Mouse (Mus musculus) intestine, embryonic 15.5 days (tissue): ENCODE measurements at regions not wholly inside any gene's neighbourhood (a gene's known extent, or its start where the extent isn't known, plus 50 kb on each side); places are given as distances from the start of the nearest gene placed in this dataset.
A peak's percentile ranks its signal among the peaks of the same experiment; 100 is the strongest.
"Not testable (repeated sequence)": the region's sequence is repeated elsewhere in the genome, so short reads cannot be mapped to it uniquely, and the experiment has no call there.

Experiments used
- ATAC-seq: fragments of 200-750 bp; cut with Nextera tagmentation; 2 replicates; pipeline ENCODE4 v1.8.0; 2017; ENCODE audit warnings: moderate TSS enrichment, moderate library complexity
- H3K27ac ChIP-seq: fragments of 300-500 bp; sonication (generic); 2 replicates; pipeline ENCODE4 v1.5.1; 2015; ENCODE audit warnings: mild to moderate bottlenecking, inconsistent platforms
- H3K27me3 ChIP-seq: fragments of 300-500 bp; sonication (generic); replicated peaks from 2 replicates; pipeline ENCODE4 v1.6.1; 2015; ENCODE audit warnings: inconsistent platforms
- H3K36me3 ChIP-seq: fragments of 300-500 bp; sonication (generic); 2 replicates; pipeline ENCODE4 v1.6.1; 2015; ENCODE audit warnings: inconsistent platforms
- H3K4me1 ChIP-seq: fragments of 300-500 bp; sonication (generic); replicated peaks from 2 replicates; pipeline ENCODE4 v1.6.1; 2015; ENCODE audit warnings: inconsistent platforms
- H3K4me2 ChIP-seq: fragments of 300-500 bp; sonication (generic); replicated peaks from 2 replicates; pipeline ENCODE4 v1.6.1; 2015; ENCODE audit warnings: mild to moderate bottlenecking, inconsistent platforms
- H3K4me3 ChIP-seq: fragments of 300-500 bp; sonication (generic); replicated peaks from 2 replicates; pipeline ENCODE4 v1.5.1; 2015; ENCODE audit warnings: inconsistent platforms
- H3K9ac ChIP-seq: fragments of 300-500 bp; sonication (generic); 2 replicates; pipeline ENCODE4 v1.6.1; 2015; ENCODE audit warnings: inconsistent platforms
- H3K9me3 ChIP-seq: fragments of 300-500 bp; sonication (generic); 2 replicates; pipeline ENCODE4 v1.6.1; 2016; ENCODE audit warnings: inconsistent platforms
- WGBS: fragments of 180-500 bp; shearing (Covaris S2); methylation state at CpG from one replicate; pipeline ENCODE4 v1.1.7; 2015; 5-methylcytosine and 5-hydroxymethylcytosine counted together

GRCm38 (mm10) chr4:81530546-81530945, 87.9 kb upstream of the Mpdz start:
- no peak overlapping the region for H3K9ac ChIP-seq
- H3K36me3 ChIP-seq, result no peaks in the 10 kb centered on the region
- no peak overlapping the region for H3K4me3 ChIP-seq
- H3K9me3 ChIP-seq, result no peaks in the 10 kb centered on the region
- no peak overlapping the region for H3K4me2 ChIP-seq
- H3K27ac ChIP-seq, result no peak overlapping the region
- 92% methylated on average over 2 of the region's 2 CpGs for WGBS
- no peaks in the 10 kb centered on the region for H3K27me3 ChIP-seq
- ATAC-seq, result no peak
- H3K4me1 ChIP-seq, result no peaks in the 10 kb centered on the region

GRCm38 (mm10) chr4:81519151-81519550, 76.5 kb upstream of the Mpdz start:
- H3K9me3 ChIP-seq, H3K4me1 ChIP-seq, ATAC-seq, H3K4me3 ChIP-seq, H3K36me3 ChIP-seq, H3K9ac ChIP-seq, H3K27ac ChIP-seq, H3K27me3 ChIP-seq, H3K4me2 ChIP-seq: not testable (repeated sequence)
- WGBS, result 51% methylated on average over 2 of the region's 2 CpGs

GRCm38 (mm10) chr4:81514547-81514946, 71.9 kb upstream of the Mpdz start:
- Histone ChIP-seq H3K27me3 (no peaks in the 10 kb centered on the region), H3K9ac (no peak overlapping the region), H3K27ac (no peak overlapping the region), H3K4me2 (no peak overlapping the region), H3K36me3 (no peaks in the 10 kb centered on the region), H3K4me3 (no peak overlapping the region), H3K9me3 (no peaks in the 10 kb centered on the region), H3K4me1 (no peaks in the 10 kb centered on the region)
- no peak for ATAC-seq
- 71% methylated on average over 4 of the region's 4 CpGs for WGBS

- no peak overlapping the region for H3K4me3 ChIP-seq
- WGBS, result 74% methylated on average over 3 of the region's 3 CpGs
These were observed 69.8 kb upstream of the Mpdz start for GRCm38 (mm10) chr4:81512396-81512795.

GRCm38 (mm10) chr4:81508776-81509175, 66.2 kb upstream of the Mpdz start:
- WGBS, result 91% methylated on average over 1 of the region's 1 CpGs
- H3K4me2 ChIP-seq, result no peak overlapping the region
- no peak for ATAC-seq
- no peaks in the 10 kb centered on the region for H3K9me3 ChIP-seq
- H3K27me3 ChIP-seq, result no peaks in the 10 kb centered on the region
- H3K27ac ChIP-seq, result no peak overlapping the region
- H3K4me1 ChIP-seq, result 0 out of 2 replicates have a peak, but pooled peaks cover 2% of the 10 kb centered on the region
- no peak overlapping the region for H3K4me3 ChIP-seq
- no peak overlapping the region for H3K9ac ChIP-seq
- H3K36me3 ChIP-seq, result no peaks in the 10 kb centered on the region

More at GRCm38 (mm10) chr4:81512396-81512795, 69.8 kb upstream of the Mpdz start:
- H3K4me2 ChIP-seq, result no peak overlapping the region
- no peaks in the 10 kb centered on the region for H3K4me1 ChIP-seq
- no peaks in the 10 kb centered on the region for H3K36me3 ChIP-seq
- no peak for ATAC-seq
- no peak overlapping the region for H3K27ac ChIP-seq
- no peaks in the 10 kb centered on the region for H3K9me3 ChIP-seq
- H3K27me3 ChIP-seq, result no peaks in the 10 kb centered on the region
- no peak overlapping the region for H3K9ac ChIP-seq

GRCm38 (mm10) chr4:81506841-81507240, 64.2 kb upstream of the Mpdz start:
- WGBS, result 94% methylated on average over 5 of the region's 5 CpGs
- no peak for ATAC-seq

GRCm38 (mm10) chr4:81506306-81506705, 63.7 kb upstream of the Mpdz start:
- H3K4me3 ChIP-seq, result no peak overlapping the region
- no peaks in the 10 kb centered on the region for H3K27me3 ChIP-seq
- H3K9ac ChIP-seq, result no peak overlapping the region
- H3K4me2 ChIP-seq, result no peak overlapping the region
- 96% methylated on average over 6 of the region's 6 CpGs for WGBS
- 0 out of 2 replicates have a peak, but pooled peaks cover 2% of the 10 kb centered on the region for H3K4me1 ChIP-seq
- no peaks in the 10 kb centered on the region for H3K9me3 ChIP-seq
- no peaks in the 10 kb centered on the region for H3K36me3 ChIP-seq
- H3K27ac ChIP-seq, result no peak overlapping the region
- no peak for ATAC-seq

More at GRCm38 (mm10) chr4:81506841-81507240, 64.2 kb upstream of the Mpdz start:
- no peaks in the 10 kb centered on the region for H3K36me3 ChIP-seq
- 0 out of 2 replicates have a peak, but pooled peaks cover 2% of the 10 kb centered on the region for H3K4me1 ChIP-seq
- H3K4me3 ChIP-seq, result no peak overlapping the region
- no peak overlapping the region for H3K9ac ChIP-seq
- no peaks in the 10 kb centered on the region for H3K27me3 ChIP-seq
- H3K27ac ChIP-seq, result no peak overlapping the region
- no peak overlapping the region for H3K4me2 ChIP-seq
- H3K9me3 ChIP-seq, result no peaks in the 10 kb centered on the region

GRCm38 (mm10) chr4:81505096-81505495, 62.5 kb upstream of the Mpdz start:
- Histone ChIP-seq H3K9ac (no peak overlapping the region), H3K27ac (no peak overlapping the region), H3K9me3 (no peaks in the 10 kb centered on the region), H3K4me2 (no peak overlapping the region), H3K36me3 (no peaks in the 10 kb centered on the region), H3K4me3 (no peak overlapping the region), H3K27me3 (no peaks in the 10 kb centered on the region), H3K4me1 (0 out of 2 replicates have a peak, but pooled peaks cover 2% of the 10 kb centered on the region)
- WGBS, result 40% methylated on average over 3 of the region's 3 CpGs
- ATAC-seq, result 0 out of 2 replicates have a peak, but pooled peaks have one; percentile 31

GRCm38 (mm10) chr4:81503941-81504340, 61.3 kb upstream of the Mpdz start:
- no peaks in the 10 kb centered on the region for H3K36me3 ChIP-seq
- no peak overlapping the region for H3K4me3 ChIP-seq
- WGBS, result 71% methylated on average over 5 of the region's 5 CpGs
- H3K27ac ChIP-seq, result no peak overlapping the region
- ATAC-seq, result no peak
- H3K9ac ChIP-seq, result no peak overlapping the region
- no peaks in the 10 kb centered on the region for H3K9me3 ChIP-seq
- H3K4me2 ChIP-seq, result no peak overlapping the region
- no peaks in the 10 kb centered on the region for H3K27me3 ChIP-seq
- H3K4me1 ChIP-seq, result 0 out of 2 replicates have a peak, but pooled peaks cover 2% of the 10 kb centered on the region

GRCm38 (mm10) chr4:81501802-81502201, 59.2 kb upstream of the Mpdz start:
- Histone ChIP-seq H3K4me1 (0 out of 2 replicates have a peak, but pooled peaks cover 2% of the 10 kb centered on the region), H3K36me3 (no peaks in the 10 kb centered on the region), H3K27ac (no peak overlapping the region), H3K9ac (no peak overlapping the region), H3K4me2 (no peak overlapping the region), H3K27me3 (no peaks in the 10 kb centered on the region), H3K4me3 (no peak overlapping the region), H3K9me3 (no peaks in the 10 kb centered on the region)
- 77% methylated on average over 5 of the region's 5 CpGs for WGBS
- no peak for ATAC-seq

GRCm38 (mm10) chr4:81498133-81498532, 55.5 kb upstream of the Mpdz start:
- 35% methylated on average over 2 of the region's 2 CpGs for WGBS
- no peak overlapping the region for H3K27ac ChIP-seq
- no peaks in the 10 kb centered on the region for H3K4me1 ChIP-seq
- H3K36me3 ChIP-seq, result no peaks in the 10 kb centered on the region
- no peak for ATAC-seq
- no peak overlapping the region for H3K4me2 ChIP-seq
- H3K27me3 ChIP-seq, result no peaks in the 10 kb centered on the region
- H3K9me3 ChIP-seq, result no peaks in the 10 kb centered on the region
- H3K9ac ChIP-seq, result no peak overlapping the region
- H3K4me3 ChIP-seq, result no peak overlapping the region

GRCm38 (mm10) chr4:81492811-81493210, 50.2 kb upstream of the Mpdz start:
- no peak overlapping the region for H3K27ac ChIP-seq
- H3K4me1 ChIP-seq, result no peaks in the 10 kb centered on the region
- no peak overlapping the region for H3K9ac ChIP-seq
- H3K4me3 ChIP-seq, result no peak overlapping the region
- 89% methylated on average over 3 of the region's 3 CpGs for whole genome bisulfite sequencing
- H3K4me2 ChIP-seq, result no peak overlapping the region
- H3K9me3 ChIP-seq, result no peaks in the 10 kb centered on the region
- no peaks in the 10 kb centered on the region for H3K36me3 ChIP-seq
- no peaks in the 10 kb centered on the region for H3K27me3 ChIP-seq
- ATAC-seq, result no peak
